Comparison of ENCODE assay signal across 22 mouse cellular contexts in genomic region chr1:170607231-170607917, GRCm38 (mm10). TPM values are rescaled to one million over a fixed set of nuclear protein-coding genes. Genes with fewer than 3 reads are reported as not detected.
A peak's percentile ranks its signal among the peaks of the same experiment; 100 is the strongest.
DNase-seq lines count a peak whose midpoint lies in the region; ATAC-seq lines count a peak whose summit lies in the region.
"Had no signal": no experiment of that assay in that cellular context is flagged by ENCODE, and none has a peak within 500 bp of the region (broad histone marks: within the 10 kb centered on the region; RNA-seq: fewer than 3 reads in every experiment).

No protein-coding gene starts in this region.

- H3K9me3 ChIP-seq in liver, embryonic 11.5 days (ENCODE audit: control insufficient read depth, low read length): no peaks in the 10 kb centered on the region
- no peaks in the 10 kb centered on the region for H3K9me3 ChIP-seq in midbrain, embryonic 11.5 days (ENCODE audit: control insufficient read depth, low read length)
- H3K9me3 ChIP-seq in midbrain, embryonic 13.5 days: no peaks in the 10 kb centered on the region
- H3K9me3 ChIP-seq: embryonic facial prominence, embryonic 13.5 days; embryonic facial prominence, embryonic 15.5 days; forebrain, embryonic 10.5 days; forebrain, embryonic 12.5 days had no signal

- no peak overlapping the region for H3K4me3 ChIP-seq in liver, embryonic 11.5 days (ENCODE audit: low read depth, low read length)
- no peak overlapping the region for H3K4me3 ChIP-seq in midbrain, embryonic 11.5 days (ENCODE audit: low read depth, low read length)
- H3K4me3 ChIP-seq in midbrain, embryonic 13.5 days (replicated peaks): no peak overlapping the region
- H3K4me3 ChIP-seq: embryonic facial prominence, embryonic 13.5 days; embryonic facial prominence, embryonic 15.5 days; erythroblast, embryonic 14.5 days; forebrain, embryonic 10.5 days; forebrain, embryonic 12.5 days had no signal

- H3K4me2 ChIP-seq in liver, embryonic 11.5 days: no peak overlapping the region
- no peak overlapping the region for H3K4me2 ChIP-seq in midbrain, embryonic 11.5 days
- H3K4me2 ChIP-seq in midbrain, embryonic 13.5 days (replicated peaks): no peak overlapping the region
- H3K4me2 ChIP-seq: embryonic facial prominence, embryonic 13.5 days; embryonic facial prominence, embryonic 15.5 days; forebrain, embryonic 12.5 days had no signal

- no peak for ATAC-seq in liver, embryonic 11.5 days (replicated peaks; ENCODE audit: low FRiP score)
- ATAC-seq in midbrain, embryonic 11.5 days (ENCODE audit: low FRiP score): no peak
- no peak for ATAC-seq in midbrain, embryonic 13.5 days
- ATAC-seq: forebrain, embryonic 14.5 days; forebrain, embryonic 16.5 days had no signal

- no peaks in the 10 kb centered on the region for H3K36me3 ChIP-seq in liver, embryonic 11.5 days (ENCODE audit: control insufficient read depth, insufficient read depth, low read length)
- no peaks in the 10 kb centered on the region for H3K36me3 ChIP-seq in midbrain, embryonic 11.5 days (ENCODE audit: control insufficient read depth, insufficient read depth, low read length)
- H3K36me3 ChIP-seq in midbrain, embryonic 13.5 days: no peaks in the 10 kb centered on the region
- H3K36me3 ChIP-seq: embryonic facial prominence, embryonic 13.5 days; embryonic facial prominence, embryonic 15.5 days; forebrain, embryonic 10.5 days; forebrain, embryonic 12.5 days had no signal

- WGBS in liver, embryonic 11.5 days: 86% methylated on average over 8 of the region's 8 CpGs
- 93% methylated on average over 8 of the region's 8 CpGs for WGBS in midbrain, embryonic 11.5 days
- WGBS in midbrain, embryonic 13.5 days: 92% methylated on average over 8 of the region's 8 CpGs

- H3K4me1 ChIP-seq in liver, embryonic 11.5 days (replicated peaks; ENCODE audit: control insufficient read depth, insufficient read depth, low read length): peaks cover 13% of the 10 kb centered on the region
- no peaks in the 10 kb centered on the region for H3K4me1 ChIP-seq in midbrain, embryonic 11.5 days (ENCODE audit: control insufficient read depth, insufficient read depth, low read length)
- H3K4me1 ChIP-seq in midbrain, embryonic 13.5 days (replicated peaks): no peaks in the 10 kb centered on the region
- H3K4me1 ChIP-seq: embryonic facial prominence, embryonic 15.5 days had no signal

- peak; percentile 20 for DNase-seq in liver, embryonic 11.5 days (ENCODE audit: low spot score)
- DNase-seq in liver: no peak
- DNase-seq in midbrain, embryonic 11.5 days (ENCODE audit: low spot score, missing footprints): peak; percentile 44
- DNase-seq in urinary bladder, postnatal 36 days (ENCODE audit: low spot score in 2 of 2): no peak
- DNase-seq: adrenal gland, adult 2 months; adrenal gland, postnatal 10 days; adrenal gland, postnatal 25 days; cerebellum, adult 11 months; cerebellum, adult 18-20 months; cerebellum, adult 8-10 months; cerebellum, adult 9-11 months; cerebellum, postnatal 14 days; cerebellum, postnatal 36 days; embryo, embryonic 11 days had no signal

- no peak overlapping the region for H3K27ac ChIP-seq in liver, embryonic 11.5 days (ENCODE audit: low read depth, low read length)
- no peak overlapping the region for H3K27ac ChIP-seq in midbrain, embryonic 11.5 days (ENCODE audit: low read depth, low read length)
- H3K27ac ChIP-seq in midbrain, embryonic 13.5 days: no peak overlapping the region
- H3K27ac ChIP-seq: embryonic facial prominence, embryonic 13.5 days; embryonic facial prominence, embryonic 15.5 days; forebrain, embryonic 10.5 days; forebrain, embryonic 12.5 days had no signal

- no peak overlapping the region for H3K9ac ChIP-seq in liver, embryonic 11.5 days (ENCODE audit: low read depth, low read length)
- no peak overlapping the region for H3K9ac ChIP-seq in midbrain, embryonic 11.5 days (ENCODE audit: low read length)
- H3K9ac ChIP-seq in midbrain, embryonic 13.5 days (replicated peaks): no peak overlapping the region
- H3K9ac ChIP-seq: embryonic facial prominence, embryonic 13.5 days; embryonic facial prominence, embryonic 15.5 days; forebrain, embryonic 12.5 days had no signal

- no peaks in the 10 kb centered on the region for H3K27me3 ChIP-seq in liver, embryonic 11.5 days (replicated peaks; ENCODE audit: control insufficient read depth, insufficient read depth, low read length)
- H3K27me3 ChIP-seq in midbrain, embryonic 11.5 days (ENCODE audit: control insufficient read depth, insufficient read depth, low read length): no peaks in the 10 kb centered on the region
- H3K27me3 ChIP-seq in midbrain, embryonic 13.5 days: no peaks in the 10 kb centered on the region
- H3K27me3 ChIP-seq: embryonic facial prominence, embryonic 13.5 days; embryonic facial prominence, embryonic 15.5 days; forebrain, embryonic 12.5 days had no signal

RNA-seq across cellular contexts. Expression of gene Nos1ap, which starts 17.7 kb away (rescaled TPM):
- 8.6 and 8.8 TPM in 2 replicates for polyA plus RNA-seq in liver, embryonic 11.5 days (2014; fragmentation: Nextera tagmentation; extraction: Ambion mirVana)
- polyA plus RNA-seq in midbrain, embryonic 11.5 days (2014; fragmentation: Nextera tagmentation; extraction: Ambion mirVana): 5.7 and 7.8 TPM in 2 replicates
- polyA plus RNA-seq in midbrain, embryonic 13.5 days (2015; fragmentation: Nextera tagmentation; extraction: Ambion mirVana): 16.4 and 17.2 TPM in 2 replicates

RNA-seq across cellular contexts. Expression of gene Olfml2b, which starts 37.0 kb away (rescaled TPM):
- polyA plus RNA-seq in liver, embryonic 11.5 days (2014; fragmentation: Nextera tagmentation; extraction: Ambion mirVana): 5.5 and 5.7 TPM in 2 replicates
- polyA plus RNA-seq in midbrain, embryonic 11.5 days (2014; fragmentation: Nextera tagmentation; extraction: Ambion mirVana): 5.1 and 5.8 TPM in 2 replicates
- 3.8 and 4.3 TPM in 2 replicates for polyA plus RNA-seq in midbrain, embryonic 13.5 days (2015; fragmentation: Nextera tagmentation; extraction: Ambion mirVana)
- polyA plus RNA-seq: erythroblast, embryonic 14.5 days had no signal

Comparison
In these comparisons a context has a peak if more than half of its experiments do, and no peak if none do; other contexts are left out.
1. DNase-seq: peak in liver, embryonic 11.5 days (single experiment) and midbrain, embryonic 11.5 days (single experiment); none in liver (single experiment) and urinary bladder, postnatal 36 days (0 of 2).